Mouse (Mus musculus) adrenal gland, postnatal 36 days (tissue): ENCODE measurements around the gene Olfr666. TPM values are rescaled to one million over a fixed set of nuclear protein-coding genes. Genes with fewer than 3 reads are reported as not detected.
"Not testable (repeated sequence)": the region's sequence is repeated elsewhere in the genome, so short reads cannot be mapped to it uniquely, and the experiment has no call there.

Experiments used
- DNase-seq, 2 experiments: peaks; one replicate each; pipeline ENCODE4 v3.0.0; 2021; ENCODE audit warnings: mixed read lengths in 1 of 2
- long read RNA-seq, 2 experiments: library from polyadenylated mRNA; stranded (forward); transcript quantifications; one replicate each; pipeline ENCODE4 v2.0.0; 2021; ENCODE audit warnings: borderline sequencing depth in 2 of 2
- total RNA-seq, 2 experiments: library from RNA; stranded (reverse); gene quantifications; 2 replicates each; pipeline ENCODE4 v1.2.3; 2021

Gene Olfr666
- not detected for total RNA-seq
- long read RNA-seq, experiment 1: 0 reads
- long read RNA-seq, experiment 2: 0 reads

DNA sequence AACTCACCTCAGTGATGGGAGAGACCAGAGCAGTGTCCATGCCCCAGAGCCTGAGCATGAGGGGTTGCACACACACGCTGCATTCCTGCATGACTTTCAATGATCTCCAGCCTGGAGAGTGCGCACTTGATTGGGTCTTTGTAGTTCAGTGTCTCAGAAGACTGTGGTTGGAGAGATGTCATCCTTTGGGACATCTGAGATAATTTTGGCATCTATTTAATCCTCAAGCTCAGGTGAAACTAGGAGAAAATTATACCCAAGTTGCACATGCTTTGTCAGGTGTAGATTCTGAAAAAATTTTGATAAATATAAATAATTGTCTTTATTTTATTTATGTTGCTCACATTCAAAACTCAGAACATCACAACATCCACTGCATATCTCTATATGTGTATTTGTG, at the start of gene Olfr666:
Gene Olfr666 (minus strand): TSS at position 101 of the 400 bp plus-strand sequence.
- no peak for DNase-seq

DNA sequence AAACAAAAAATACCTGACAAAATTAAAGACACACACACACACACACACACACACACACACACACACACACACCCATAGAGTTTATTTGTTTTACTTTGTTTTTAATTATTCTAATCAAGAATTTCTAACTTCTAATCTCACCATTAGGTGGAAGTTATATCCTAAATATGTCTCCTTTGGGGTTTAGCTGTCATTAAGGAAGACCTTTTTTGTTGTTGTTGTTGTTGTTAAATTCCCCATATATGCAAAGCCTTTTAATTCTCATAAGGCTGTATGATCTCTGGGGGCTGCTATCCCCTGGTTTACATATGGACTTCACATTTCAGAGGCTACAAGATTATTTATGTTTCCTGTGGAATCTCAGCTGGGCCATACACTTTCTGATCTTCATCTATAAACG, 38.2 kb upstream of the Olfr666 start, which contains the start of gene Olfr669:
Gene Olfr669 (plus strand): TSS at position 301 of the 400 bp plus-strand sequence.
- DNase-seq: no peak

- no peak for DNase-seq
Observed at GRCm38 (mm10) chr7:104927957-104928356, 32.2 kb upstream of the Olfr666 start, which contains the start of gene Olfr668. Gene Olfr668, minus strand, starts transcription at chr7:104928057.

DNA sequence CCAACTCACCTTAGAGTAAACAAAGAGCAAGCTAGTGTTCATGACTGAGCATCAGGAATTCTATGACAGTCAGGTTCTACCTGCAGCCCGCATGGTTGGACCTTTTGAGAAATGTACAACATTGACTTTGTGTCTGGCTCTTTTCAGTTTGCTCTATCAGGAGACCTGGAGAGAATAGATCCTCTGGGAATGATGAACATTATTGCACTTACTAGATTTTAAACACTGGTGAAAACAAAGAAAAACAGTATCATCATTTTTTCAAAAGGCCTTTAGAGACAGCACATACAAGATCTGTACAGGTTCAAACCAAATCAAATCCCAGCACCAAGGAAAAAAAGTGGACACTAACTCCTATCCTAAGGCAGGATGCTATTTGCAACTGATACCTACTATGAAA, 25.6 kb upstream of the Olfr666 start, which contains the start of gene Olfr667:
Gene Olfr667 (minus strand): TSS at position 101 of the 400 bp plus-strand sequence.
- DNase-seq: no peak

- no peak for DNase-seq
Observed at GRCm38 (mm10) chr7:104877731-104878130, 18.0 kb downstream of the Olfr666 start, which contains the start of gene Olfr665. Gene Olfr665, plus strand, starts transcription at chr7:104878031.

DNA sequence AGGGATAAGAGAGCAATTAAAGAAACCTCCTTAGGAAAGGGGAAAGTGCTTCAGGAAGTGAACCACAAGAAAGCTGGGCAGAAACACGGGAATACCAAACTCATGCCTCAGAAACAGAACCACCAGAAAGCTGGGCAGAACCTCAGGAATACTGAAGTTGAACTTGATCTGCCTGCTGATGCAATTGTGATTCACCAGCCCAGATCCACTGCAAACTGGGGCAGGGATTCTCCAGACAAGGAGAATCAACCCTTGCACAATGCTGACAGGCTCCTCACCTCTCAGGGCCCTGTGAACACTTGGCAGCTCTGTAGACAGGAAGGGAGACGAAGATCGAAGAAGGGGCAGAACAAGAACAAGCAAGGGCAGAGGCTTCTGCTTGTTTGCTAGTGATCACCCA, 34.4 kb downstream of the Olfr666 start:
- DNase-seq: peak in 1 of 2 experiments; percentile 10

GRCm38 (mm10) chr7:104857683-104858082, 38.1 kb downstream of the Olfr666 start:
- DNase-seq: no peak

DNA sequence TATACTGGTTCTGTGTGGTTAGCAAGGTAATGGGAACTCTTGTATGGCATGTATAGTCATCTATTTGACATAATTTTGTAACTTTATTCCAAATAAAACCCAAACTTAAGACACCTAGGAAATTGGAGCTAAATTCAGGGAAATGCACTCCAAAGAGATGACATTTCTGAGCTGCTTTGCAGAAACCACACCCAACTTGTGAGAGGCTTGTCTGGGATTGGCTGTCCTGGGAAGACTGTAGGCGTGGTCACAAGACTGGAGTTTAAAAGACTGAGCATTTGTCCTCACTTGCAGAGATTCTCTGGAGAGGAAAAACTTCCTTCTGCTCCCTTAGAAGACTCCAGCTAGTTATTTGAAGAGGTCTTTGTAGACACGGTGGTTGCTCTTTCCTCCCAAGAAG, 39.0 kb downstream of the Olfr666 start, which contains the start of gene Usp17la:
Gene Usp17la (plus strand): TSS at position 301 of the 400 bp plus-strand sequence.
- DNase-seq: not testable (repeated sequence)

- DNase-seq: no peak
Observed at GRCm38 (mm10) chr7:104855248-104855750, 40.5 kb downstream of the Olfr666 start.

DNA sequence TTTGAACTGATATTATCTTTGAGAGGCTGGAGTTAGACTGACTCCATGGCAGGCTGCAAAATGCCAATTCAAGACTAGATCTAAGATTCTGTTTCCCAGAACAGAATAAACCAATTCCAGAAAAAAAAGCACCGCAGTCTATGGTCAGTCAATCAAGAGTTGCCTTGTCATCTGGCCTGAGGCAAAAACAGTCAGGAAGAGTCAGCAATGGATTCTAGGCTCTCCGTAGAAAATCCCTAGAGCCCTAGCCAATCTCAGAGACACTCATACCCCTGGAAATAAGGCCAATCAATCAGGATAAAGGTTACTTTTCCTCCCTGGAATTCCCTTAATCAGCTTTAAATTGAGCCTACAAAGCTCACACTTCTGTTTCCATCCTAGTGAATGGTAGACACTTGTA, 44.2 kb downstream of the Olfr666 start:
- not testable (repeated sequence) for DNase-seq

DNA sequence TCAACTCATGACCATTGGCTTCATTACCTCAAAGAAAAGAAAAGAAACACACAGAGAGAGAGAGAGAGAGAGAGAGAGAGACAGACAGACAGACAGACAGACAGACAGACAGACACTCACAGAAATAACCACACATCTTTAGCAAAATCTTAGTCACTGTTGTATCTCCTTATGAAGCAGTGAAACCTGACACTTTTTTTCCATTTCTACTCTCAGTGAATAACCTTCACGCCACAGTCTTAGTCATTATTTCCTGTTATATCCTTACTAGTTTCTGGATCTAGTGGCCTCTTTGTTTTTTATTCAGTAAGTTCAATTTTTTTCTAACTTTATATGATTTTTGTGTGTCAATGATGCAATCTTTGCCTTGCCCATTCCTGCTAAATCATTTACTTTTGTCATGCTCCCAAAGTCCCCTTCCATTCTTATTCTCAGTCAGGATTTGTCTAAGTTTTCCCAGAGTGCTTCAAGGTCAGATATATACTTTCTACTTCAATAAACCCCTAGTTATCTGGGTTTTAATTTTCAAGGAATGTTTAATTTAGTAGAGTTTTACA, 51.9 kb downstream of the Olfr666 start:
- DNase-seq: no peak

DNA sequence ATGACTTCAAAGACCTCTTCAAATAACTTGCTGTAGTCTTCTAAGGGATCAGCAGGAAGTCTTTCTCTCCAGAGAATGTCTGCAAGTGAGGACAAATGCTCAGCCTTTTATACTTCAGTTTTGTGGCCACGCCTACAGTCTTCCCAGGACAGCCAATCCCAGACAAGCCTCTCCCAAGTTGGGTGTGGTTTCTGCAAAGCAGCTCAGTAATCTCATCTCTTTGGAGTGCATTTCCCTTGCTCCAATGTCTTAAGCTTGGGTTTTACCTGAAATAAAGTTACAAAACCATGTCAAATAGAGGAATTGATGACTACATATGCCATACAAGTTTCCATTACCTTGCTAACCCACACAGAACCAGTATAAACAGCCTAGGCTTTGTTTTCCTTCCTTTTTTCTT, 53.2 kb downstream of the Olfr666 start, which contains the start of gene Usp17lb:
Gene Usp17lb (minus strand): TSS at position 101 of the 400 bp plus-strand sequence.
- no peak for DNase-seq

Other genes starting within 250 kb of the Olfr666 start
- gene Olfr658, start 248.6 kb downstream of the Olfr666 start, total RNA-seq: not detected
- not detected for gene Olfr659, start 229.2 kb downstream of the Olfr666 start, total RNA-seq
- not detected for gene Olfr661, start 209.5 kb downstream of the Olfr666 start, total RNA-seq
- not detected for gene Usp17le, start 118.5 kb downstream of the Olfr666 start, total RNA-seq
- under 1 TPM in 1 of 2 experiments, not detected in 1; 0.20 TPM for gene Usp17lb, start 53.3 kb downstream of the Olfr666 start, total RNA-seq
- gene Usp17la, start 38.9 kb downstream of the Olfr666 start, total RNA-seq: not detected
- gene Olfr665, start 17.9 kb downstream of the Olfr666 start, total RNA-seq: not detected
- not detected for gene Olfr667, start 25.5 kb upstream of the Olfr666 start, total RNA-seq
- not detected for gene Olfr668, start 32.1 kb upstream of the Olfr666 start, total RNA-seq
- not detected for gene Olfr669, start 38.3 kb upstream of the Olfr666 start, total RNA-seq
- not detected for gene Olfr670, start 66.7 kb upstream of the Olfr666 start, total RNA-seq
- not detected for gene Olfr671, start 83.2 kb upstream of the Olfr666 start, total RNA-seq
- not detected for gene Olfr672, start 106.1 kb upstream of the Olfr666 start, total RNA-seq
- gene Olfr675, start 132.5 kb upstream of the Olfr666 start, total RNA-seq: not detected
- gene Olfr676, start 136.7 kb upstream of the Olfr666 start, total RNA-seq: not detected
- gene Olfr677, start 155.4 kb upstream of the Olfr666 start, total RNA-seq: not detected
- not detected for gene Olfr678, start 168.5 kb upstream of the Olfr666 start, total RNA-seq
- gene Olfr679, start 185.3 kb upstream of the Olfr666 start, total RNA-seq: not detected
- not detected for gene Olfr680-ps1, start 196.9 kb upstream of the Olfr666 start, total RNA-seq
- gene Olfr681, start 220.9 kb upstream of the Olfr666 start, total RNA-seq: not detected